Comparison of ENCODE assay signal across 8 mouse cellular contexts in genomic region chr3:146993834-146994669, GRCm38 (mm10).
DNase-seq lines count a peak whose midpoint lies in the region; ATAC-seq lines count a peak whose summit lies in the region.

No protein-coding gene starts in this region.

- DNase-seq in thymus, postnatal 4 days, result peak; percentile 15
- no peak for DNase-seq in thymus, adult 18-20 months
- peak; percentile 27 to 43 for DNase-seq in heart, postnatal 14 days
- DNase-seq in layer of hippocampus, postnatal 14 days (ENCODE audit: low spot score in 2 of 2), result peak; percentile 52 to 54
- peak; percentile 3 for DNase-seq in lung, postnatal 36 days
- peak; percentile 47 to 70 for DNase-seq in right cerebral cortex, adult 2 months (ENCODE audit: low spot score in 2 of 2)
- DNase-seq in thymus, postnatal 36 days, result no peak

- no peaks in the 10 kb centered on the region for H3K27me3 ChIP-seq in embryonic facial prominence, embryonic 13.5 days

- no peaks in the 10 kb centered on the region for H3K36me3 ChIP-seq in embryonic facial prominence, embryonic 13.5 days

- H3K9me3 ChIP-seq in embryonic facial prominence, embryonic 13.5 days, result no peaks in the 10 kb centered on the region

- H3K4me2 ChIP-seq in embryonic facial prominence, embryonic 13.5 days, result peak overlapping the region; percentile 49

- WGBS in embryonic facial prominence, embryonic 13.5 days, result 32% methylated on average over 26 of the region's 26 CpGs

- H3K9ac ChIP-seq in embryonic facial prominence, embryonic 13.5 days, result no peak overlapping the region

- H3K27ac ChIP-seq in embryonic facial prominence, embryonic 13.5 days, result no peak overlapping the region

- 0 out of 2 replicates have a peak, but pooled peaks cover 4% of the 10 kb centered on the region for H3K4me1 ChIP-seq in embryonic facial prominence, embryonic 13.5 days

- intact Hi-C loops in heart, postnatal 14 days (cut with DNase I), result loop anchor here (5.0 to 10.0 kb wide), 2 partner anchors 1011 to 1993 kb away; no protein-coding TSS in a partner anchor

- peak overlapping the region; percentile 17 for H3K4me3 ChIP-seq in embryonic facial prominence, embryonic 13.5 days

- no peak for ATAC-seq in embryonic facial prominence, embryonic 13.5 days (ENCODE audit: insufficient number of reproducible peaks, insufficient read depth, low FRiP score, low TSS enrichment, low read depth)

Comparison
In these comparisons a context has a peak if more than half of its experiments do, and no peak if none do; other contexts are left out.
1. DNase-seq: peak in thymus, postnatal 4 days (single experiment), heart, postnatal 14 days (2 of 2), layer of hippocampus, postnatal 14 days (2 of 2), lung, postnatal 36 days (single experiment) and right cerebral cortex, adult 2 months (2 of 2); none in thymus, adult 18-20 months (0 of 2) and thymus, postnatal 36 days (0 of 2).